Comparison of ENCODE assay signal across 27 mouse cellular contexts in genomic region chr3:96581141-96581540, GRCm38 (mm10). TPM values are rescaled to one million over a fixed set of nuclear protein-coding genes. Genes with fewer than 3 reads are reported as not detected.
A peak's percentile ranks its signal among the peaks of the same experiment; 100 is the strongest.
DNase-seq lines count a peak whose midpoint lies in the region; ATAC-seq and TF ChIP-seq lines count a peak whose summit lies in the region.
"Had no signal": no experiment of that assay in that cellular context is flagged by ENCODE, and none has a peak within 500 bp of the region (broad histone marks: within the 10 kb centered on the region; RNA-seq: fewer than 3 reads in every experiment).

No protein-coding gene starts in this region.

- H3K27ac ChIP-seq in embryonic facial prominence, embryonic 12.5 days = no peak overlapping the region
- no peak overlapping the region for H3K27ac ChIP-seq in embryonic facial prominence, embryonic 10.5 days (replicated peaks)
- no peak overlapping the region for H3K27ac ChIP-seq in heart, embryonic 13.5 days (replicated peaks)
- no peak overlapping the region for H3K27ac ChIP-seq in liver, embryonic 13.5 days
- H3K27ac ChIP-seq in liver, postnatal 0 days (ENCODE audit: low read depth) = no peak overlapping the region
- H3K27ac ChIP-seq: heart, embryonic 15.5 days; stomach, embryonic 15.5 days had no signal

- peak overlapping the region; percentile 49 for H3K4me2 ChIP-seq in embryonic facial prominence, embryonic 12.5 days (replicated peaks)
- no peak overlapping the region for H3K4me2 ChIP-seq in heart, embryonic 13.5 days
- H3K4me2 ChIP-seq in liver, embryonic 13.5 days = 0 out of 2 replicates have a peak overlapping the region, but pooled peaks have one; percentile 61
- no peak overlapping the region for H3K4me2 ChIP-seq in liver, postnatal 0 days (ENCODE audit: low read depth, low read length)

- no peak overlapping the region for H3K4me3 ChIP-seq in embryonic facial prominence, embryonic 12.5 days
- no peak overlapping the region for H3K4me3 ChIP-seq in embryonic facial prominence, embryonic 10.5 days
- H3K4me3 ChIP-seq in heart, embryonic 13.5 days = no peak overlapping the region
- H3K4me3 ChIP-seq in liver, embryonic 13.5 days (replicated peaks) = no peak overlapping the region
- no peak overlapping the region for H3K4me3 ChIP-seq in liver, postnatal 0 days (ENCODE audit: low read depth, low read length)
- H3K4me3 ChIP-seq in E14TG2a.4 (replicated peaks; ENCODE audit: low read length) = 0 out of 2 replicates have a peak overlapping the region, but pooled peaks have one; percentile 15
- H3K4me3 ChIP-seq: stomach, embryonic 15.5 days had no signal

- H3K9ac ChIP-seq in embryonic facial prominence, embryonic 12.5 days = no peak overlapping the region
- H3K9ac ChIP-seq in heart, embryonic 13.5 days = peak overlapping the region; percentile 83; the same call in 1 of the 2 replicates
- H3K9ac ChIP-seq in liver, embryonic 13.5 days = no peak overlapping the region
- H3K9ac ChIP-seq in liver, postnatal 0 days (replicated peaks) = no peak overlapping the region
- H3K9ac ChIP-seq: stomach, embryonic 15.5 days had no signal

- TF ChIP-seq EP300 in liver, postnatal 0 days (IDR thresholded peaks at IDR 0.05; ENCODE audit: low read depth) = no peak

- no peaks in the 10 kb centered on the region for H3K36me3 ChIP-seq in embryonic facial prominence, embryonic 12.5 days
- no peaks in the 10 kb centered on the region for H3K36me3 ChIP-seq in embryonic facial prominence, embryonic 10.5 days (replicated peaks)
- H3K36me3 ChIP-seq in heart, embryonic 13.5 days = peaks cover 7% of the 10 kb centered on the region; the same call in 1 of the 2 replicates
- H3K36me3 ChIP-seq in liver, embryonic 13.5 days = no peaks in the 10 kb centered on the region
- H3K36me3 ChIP-seq in liver, postnatal 0 days (replicated peaks; ENCODE audit: insufficient read depth, low read length) = no peaks in the 10 kb centered on the region; the same call in 1 of the 2 replicates
- peaks cover 30% of the 10 kb centered on the region for H3K36me3 ChIP-seq in E14TG2a.4 (ENCODE audit: insufficient read depth, low read length)
- H3K36me3 ChIP-seq: heart, embryonic 15.5 days; hindbrain, embryonic 12.5 days; stomach, embryonic 15.5 days had no signal

- DNase-seq in embryonic facial prominence, embryonic 10.5 days (ENCODE audit: low spot score) = no peak
- no peak for DNase-seq in heart, adult 8-10 months (ENCODE audit: low spot score)
- DNase-seq in liver, embryonic 13.5 days = no peak
- no peak for DNase-seq in liver, postnatal 0 days
- no peak for DNase-seq in thymus, postnatal 36 days
- DNase-seq: adrenal gland, postnatal 25 days; cerebellum, adult 8-10 months; cerebellum, postnatal 36 days; embryo, embryonic 11 days; gastrocnemius, postnatal 36 days; kidney, adult 8-10 months; kidney, postnatal 14 days; lung, adult 18-20 months; lung, postnatal 36 days had no signal

- WGBS in embryonic facial prominence, embryonic 12.5 days = 52% methylated on average over 6 of the region's 6 CpGs
- WGBS in embryonic facial prominence, embryonic 10.5 days = 40% methylated on average over 6 of the region's 6 CpGs
- 45% methylated on average over 6 of the region's 6 CpGs for WGBS in heart, embryonic 13.5 days
- 61% methylated on average over 6 of the region's 6 CpGs for WGBS in liver, embryonic 13.5 days (ENCODE audit: insufficient replicate concordance)
- WGBS in liver, postnatal 0 days (ENCODE audit: insufficient replicate concordance) = 63% methylated on average over 6 of the region's 6 CpGs

- H3K4me1 ChIP-seq in embryonic facial prominence, embryonic 12.5 days = peaks cover 16% of the 10 kb centered on the region
- H3K4me1 ChIP-seq in embryonic facial prominence, embryonic 10.5 days = peaks cover 34% of the 10 kb centered on the region
- H3K4me1 ChIP-seq in heart, embryonic 13.5 days = peaks cover 44% of the 10 kb centered on the region
- H3K4me1 ChIP-seq in liver, embryonic 13.5 days (replicated peaks) = peaks cover 41% of the 10 kb centered on the region
- H3K4me1 ChIP-seq in liver, postnatal 0 days (ENCODE audit: insufficient read depth) = peaks cover 21% of the 10 kb centered on the region
- H3K4me1 ChIP-seq in E14TG2a.4 (replicated peaks; ENCODE audit: low read depth, low read length) = peaks cover 71% of the 10 kb centered on the region

- ATAC-seq in embryonic facial prominence, embryonic 12.5 days (ENCODE audit: insufficient number of reproducible peaks, insufficient read depth, low FRiP score, low TSS enrichment) = no peak
- ATAC-seq in heart, embryonic 13.5 days (ENCODE audit: extremely low read depth, insufficient number of reproducible peaks, low FRiP score, low TSS enrichment) = no peak
- ATAC-seq in liver, embryonic 13.5 days (ENCODE audit: low read depth) = no peak
- no peak for ATAC-seq in liver, postnatal 0 days

- H3K27me3 ChIP-seq in embryonic facial prominence, embryonic 12.5 days = no peaks in the 10 kb centered on the region
- peaks cover 19% of the 10 kb centered on the region for H3K27me3 ChIP-seq in embryonic facial prominence, embryonic 10.5 days (replicated peaks; ENCODE audit: low read depth, poor library complexity, severe bottlenecking)
- no peaks in the 10 kb centered on the region for H3K27me3 ChIP-seq in heart, embryonic 13.5 days (replicated peaks)
- H3K27me3 ChIP-seq in liver, embryonic 13.5 days = no peaks in the 10 kb centered on the region
- H3K27me3 ChIP-seq in liver, postnatal 0 days (ENCODE audit: insufficient read depth, low read length) = no peaks in the 10 kb centered on the region
- H3K27me3 ChIP-seq in E14TG2a.4 (ENCODE audit: insufficient read depth, low read length) = no peaks in the 10 kb centered on the region
- H3K27me3 ChIP-seq: heart, embryonic 15.5 days; stomach, embryonic 15.5 days had no signal

- no peak for TF ChIP-seq CTCF in liver, postnatal 0 days (IDR thresholded peaks at IDR 0.05; ENCODE audit: low read depth)
- TF ChIP-seq CTCF in E14TG2a.4 (conservative IDR thresholded peaks at IDR 0.05; ENCODE audit: low read length) = no peak

- H3K9me3 ChIP-seq in embryonic facial prominence, embryonic 12.5 days = no peaks in the 10 kb centered on the region
- no peaks in the 10 kb centered on the region for H3K9me3 ChIP-seq in embryonic facial prominence, embryonic 10.5 days
- no peaks in the 10 kb centered on the region for H3K9me3 ChIP-seq in heart, embryonic 13.5 days
- no peaks in the 10 kb centered on the region for H3K9me3 ChIP-seq in liver, embryonic 13.5 days (replicated peaks)
- no peaks in the 10 kb centered on the region for H3K9me3 ChIP-seq in liver, postnatal 0 days (ENCODE audit: low read length)
- no peaks in the 10 kb centered on the region for H3K9me3 ChIP-seq in E14TG2a.4 (ENCODE audit: low read length)
- H3K9me3 ChIP-seq: heart, embryonic 15.5 days; hindbrain, embryonic 12.5 days; stomach, embryonic 15.5 days had no signal

RNA-seq across cellular contexts. Expression of gene Gm16253, which starts 4.4 kb away (rescaled TPM):
- polyA plus RNA-seq in embryonic facial prominence, embryonic 12.5 days (2016; fragmentation: Nextera tagmentation; extraction: Ambion mirVana) = 2.1 and 2.4 TPM in 2 replicates
- polyA plus RNA-seq in embryonic facial prominence, embryonic 10.5 days (2016; fragmentation: Nextera tagmentation; extraction: Ambion mirVana) = 1.6 and 1.9 TPM in 2 replicates
- polyA plus RNA-seq in heart, embryonic 13.5 days (2015; fragmentation: Nextera tagmentation; extraction: Ambion mirVana) = 1.6 and 1.7 TPM in 2 replicates
- 1 to 10 TPM in 3 of 4 experiments, not detected in 1; 2.5 to 3.3 (median 3.2) TPM for total RNA-seq in heart, adult 8-10 months (2022)
- polyA plus RNA-seq in liver, embryonic 13.5 days (2015; fragmentation: Nextera tagmentation; extraction: Ambion mirVana) = 0.29 TPM in 1 of 2 replicates, not detected in the other
- not detected in 2 replicates for polyA plus RNA-seq in liver, postnatal 0 days (2015; fragmentation: Nextera tagmentation; extraction: Ambion mirVana)
- total RNA-seq: adrenal gland, postnatal 25 days; layer of hippocampus, adult 18-20 months; layer of hippocampus, postnatal 14 days; left cerebral cortex, postnatal 10 days; liver, adult 2 months; megakaryocyte-erythroid progenitor cell, adult 5-6 weeks; neutrophil, adult 5-6 weeks had no signal
- polyA plus RNA-seq: brain, embryonic 14.5 days; liver, adult 2 months had no signal

RNA-seq across cellular contexts. Expression of gene Polr3gl, which starts 12.8 kb away (rescaled TPM):
- polyA plus RNA-seq in embryonic facial prominence, embryonic 12.5 days (2016; fragmentation: Nextera tagmentation; extraction: Ambion mirVana) = 49.8 and 52.1 TPM in 2 replicates
- polyA plus RNA-seq in embryonic facial prominence, embryonic 10.5 days (2016; fragmentation: Nextera tagmentation; extraction: Ambion mirVana) = 30.0 and 33.1 TPM in 2 replicates
- 33.5 and 36.1 TPM in 2 replicates for polyA plus RNA-seq in heart, embryonic 13.5 days (2015; fragmentation: Nextera tagmentation; extraction: Ambion mirVana)
- 10 to 100 TPM; 31.7 to 35.2 (median 34.7) TPM for total RNA-seq in heart, adult 8-10 months (2022)
- polyA plus RNA-seq in liver, embryonic 13.5 days (2015; fragmentation: Nextera tagmentation; extraction: Ambion mirVana) = 13.0 and 13.5 TPM in 2 replicates
- 12.9 and 14.7 TPM in 2 replicates for polyA plus RNA-seq in liver, postnatal 0 days (2015; fragmentation: Nextera tagmentation; extraction: Ambion mirVana)

RNA-seq across cellular contexts. Expression of gene Ankrd34a, which starts 15.3 kb away (rescaled TPM):
- 2.1 and 2.3 TPM in 2 replicates for polyA plus RNA-seq in embryonic facial prominence, embryonic 12.5 days (2016; fragmentation: Nextera tagmentation; extraction: Ambion mirVana)
- polyA plus RNA-seq in embryonic facial prominence, embryonic 10.5 days (2016; fragmentation: Nextera tagmentation; extraction: Ambion mirVana) = 0.66 and 0.99 TPM in 2 replicates
- 6.5 and 8.1 TPM in 2 replicates for polyA plus RNA-seq in heart, embryonic 13.5 days (2015; fragmentation: Nextera tagmentation; extraction: Ambion mirVana)
- total RNA-seq in heart, adult 8-10 months (2022) = 1 to 10 TPM; 1.1 to 2.5 (median 2.0) TPM
- 0.12 and 0.14 TPM in 2 replicates for polyA plus RNA-seq in liver, embryonic 13.5 days (2015; fragmentation: Nextera tagmentation; extraction: Ambion mirVana)
- polyA plus RNA-seq in liver, postnatal 0 days (2015; fragmentation: Nextera tagmentation; extraction: Ambion mirVana) = not detected in 2 replicates
- total RNA-seq: liver, adult 2 months; megakaryocyte-erythroid progenitor cell, adult 5-6 weeks; neutrophil, adult 5-6 weeks had no signal

RNA-seq across cellular contexts. Expression of gene Lix1l, which starts 19.8 kb away (rescaled TPM):
- 6.8 and 8.1 TPM in 2 replicates for polyA plus RNA-seq in embryonic facial prominence, embryonic 12.5 days (2016; fragmentation: Nextera tagmentation; extraction: Ambion mirVana)
- polyA plus RNA-seq in embryonic facial prominence, embryonic 10.5 days (2016; fragmentation: Nextera tagmentation; extraction: Ambion mirVana) = 5.2 and 5.6 TPM in 2 replicates
- 4.6 and 5.2 TPM in 2 replicates for polyA plus RNA-seq in heart, embryonic 13.5 days (2015; fragmentation: Nextera tagmentation; extraction: Ambion mirVana)
- 10 to 100 TPM; 20.9 to 31.1 (median 25.8) TPM for total RNA-seq in heart, adult 8-10 months (2022)
- 0.73 and 0.87 TPM in 2 replicates for polyA plus RNA-seq in liver, embryonic 13.5 days (2015; fragmentation: Nextera tagmentation; extraction: Ambion mirVana)
- 0.45 and 0.54 TPM in 2 replicates for polyA plus RNA-seq in liver, postnatal 0 days (2015; fragmentation: Nextera tagmentation; extraction: Ambion mirVana)

RNA-seq across cellular contexts. Expression of gene Txnip, which starts 23.4 kb away (rescaled TPM):
- 75.8 and 80.8 TPM in 2 replicates for polyA plus RNA-seq in embryonic facial prominence, embryonic 12.5 days (2016; fragmentation: Nextera tagmentation; extraction: Ambion mirVana)
- polyA plus RNA-seq in embryonic facial prominence, embryonic 10.5 days (2016; fragmentation: Nextera tagmentation; extraction: Ambion mirVana) = 31.2 and 34.9 TPM in 2 replicates
- 156 and 165 TPM in 2 replicates for polyA plus RNA-seq in heart, embryonic 13.5 days (2015; fragmentation: Nextera tagmentation; extraction: Ambion mirVana)
- total RNA-seq in heart, adult 8-10 months (2022) = 100 to 1,000 TPM; 346 to 908 (median 654) TPM
- 29.7 and 29.9 TPM in 2 replicates for polyA plus RNA-seq in liver, embryonic 13.5 days (2015; fragmentation: Nextera tagmentation; extraction: Ambion mirVana)
- 65.3 and 72.4 TPM in 2 replicates for polyA plus RNA-seq in liver, postnatal 0 days (2015; fragmentation: Nextera tagmentation; extraction: Ambion mirVana)

Comparison
In these comparisons a context has a peak if more than half of its experiments do, and no peak if none do; other contexts are left out.
1. H3K4me2 ChIP-seq: peak in embryonic facial prominence, embryonic 12.5 days (single experiment) and liver, embryonic 13.5 days (single experiment); none in heart, embryonic 13.5 days (single experiment) and liver, postnatal 0 days (single experiment).